Mouse (Mus musculus): ENCODE results near the gene Zmiz2.

DNA sequence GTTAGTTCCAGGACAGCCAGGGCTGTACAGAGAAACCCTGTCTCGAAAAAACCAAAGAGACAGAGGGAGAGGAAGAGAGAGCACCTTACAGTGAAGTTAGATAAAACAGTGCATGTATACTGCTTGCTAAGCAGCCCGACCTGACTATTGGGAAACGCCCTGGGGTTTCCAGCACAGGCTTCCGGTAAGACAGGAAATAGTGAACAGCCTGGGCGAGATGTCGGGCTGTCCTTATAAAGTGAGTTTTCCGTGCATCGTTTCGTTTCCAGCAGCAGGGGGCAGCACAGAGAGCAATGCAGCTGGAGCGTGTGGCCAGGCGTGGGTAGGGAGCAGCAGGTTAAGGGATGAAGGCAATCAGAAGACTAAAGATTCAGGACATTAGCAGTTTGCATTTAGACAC lies 23.0 kb upstream of the Zmiz2 start:
- TF ChIP-seq CTCF (IDR thresholded peaks at IDR 0.05) = peak; percentile 93
- 0 out of 2 replicates have a peak, but pooled peaks have one; percentile 32 for TF ChIP-seq EP300 (IDR thresholded peaks at IDR 0.05)
